Mouse (Mus musculus) kidney, adult 11 months (tissue): ENCODE results near the gene Mfap4.
A peak's percentile ranks its signal among the peaks of the same experiment; 100 is the strongest.

ENCODE experiments used
- DNase-seq: peaks from one replicate; pipeline ENCODE4 v3.0.0; 2022

Gene Mfap4

GRCm38 (mm10) chr11:61483226-61483845, 1.9 kb upstream of the Mfap4 start:
- DNase-seq: no peak

- DNase-seq: no peak
Observed at GRCm38 (mm10) chr11:61484256-61484612, 997 bp upstream of the Mfap4 start.

GRCm38 (mm10) chr11:61485541-61486457, 568 bp downstream of the Mfap4 start:
- DNase-seq: no peak

GRCm38 (mm10) chr11:61486458-61487219, 1.4 kb downstream of the Mfap4 start:
- no peak for DNase-seq

- no peak for DNase-seq
Observed at GRCm38 (mm10) chr11:61487401-61487800, 2.2 kb downstream of the Mfap4 start.

GRCm38 (mm10) chr11:61487936-61488335, 2.7 kb downstream of the Mfap4 start:
- no peak for DNase-seq

- DNase-seq: no peak
Observed at GRCm38 (mm10) chr11:61489085-61489484, 3.9 kb downstream of the Mfap4 start.

GRCm38 (mm10) chr11:61489874-61490273, 4.6 kb downstream of the Mfap4 start:
- no peak for DNase-seq

- DNase-seq: no peak
Observed at GRCm38 (mm10) chr11:61490944-61491520, 5.8 kb downstream of the Mfap4 start.

- DNase-seq: no peak
Observed at GRCm38 (mm10) chr11:61492749-61493401, 7.6 kb downstream of the Mfap4 start.

GRCm38 (mm10) chr11:61493525-61494128, 8.4 kb downstream of the Mfap4 start:
- DNase-seq: no peak

- DNase-seq: peak; percentile 97
Observed at GRCm38 (mm10) chr11:61494129-61494997, 9.1 kb downstream of the Mfap4 start, which contains the start of gene Mapk7. Gene Mapk7 (minus strand): TSS chr11:61494406.

GRCm38 (mm10) chr11:61495528-61495927, 10.3 kb downstream of the Mfap4 start:
- no peak for DNase-seq

- no peak for DNase-seq
Observed at GRCm38 (mm10) chr11:61497490-61497889, 12.3 kb downstream of the Mfap4 start.

- no peak for DNase-seq
Observed at GRCm38 (mm10) chr11:61498736-61499504, 13.7 kb downstream of the Mfap4 start.

- no peak for DNase-seq
Observed at GRCm38 (mm10) chr11:61503933-61504332, 18.7 kb downstream of the Mfap4 start.

GRCm38 (mm10) chr11:61504713-61505257, 19.6 kb downstream of the Mfap4 start, which contains the start of gene B9d1:
Gene B9d1 (plus strand): TSS chr11:61505144.
- peak; percentile 96 for DNase-seq

GRCm38 (mm10) chr11:61514953-61515352, 29.7 kb downstream of the Mfap4 start:
- DNase-seq: peak; percentile 38

GRCm38 (mm10) chr11:61517971-61518370, 32.7 kb downstream of the Mfap4 start:
- no peak for DNase-seq

- no peak for DNase-seq
Observed at GRCm38 (mm10) chr11:61518871-61519270, 33.6 kb downstream of the Mfap4 start.
